Mouse (Mus musculus): ENCODE data around the gene Gm3194. TPM values are rescaled to one million over a fixed set of nuclear protein-coding genes. Genes with fewer than 3 reads are reported as not detected.
"Not testable (repeated sequence)": the region's sequence is repeated elsewhere in the genome, so short reads cannot be mapped to it uniquely, and the experiment has no call there.

The Gm3194 gene
- not detected for polyA plus RNA-seq (2012; fragmentation: generic; extraction: Trizol)

DNA sequence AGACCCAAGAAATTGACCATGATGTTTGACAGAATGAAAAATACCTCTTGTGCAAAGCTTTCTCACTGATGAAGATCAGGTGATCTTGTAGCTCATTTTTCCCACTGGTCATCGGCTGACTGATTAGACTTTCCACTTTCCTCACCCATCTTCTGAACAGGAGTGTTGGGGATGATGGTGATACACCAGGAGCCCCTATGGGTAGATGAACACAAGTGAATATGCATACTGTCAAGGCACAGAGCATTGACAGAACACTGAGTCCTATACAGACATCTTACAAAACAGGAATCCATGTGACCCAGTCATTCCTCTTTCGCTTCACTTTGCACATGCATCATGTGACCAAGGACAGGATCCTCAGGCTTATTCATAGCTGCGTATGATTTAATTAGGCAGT lies at the start of gene Gm3194:
Gm3194 (minus strand) TSS at position 101 of the 400 bp plus-strand sequence.
- not testable (repeated sequence) for H3K4me3 ChIP-seq; H3K36me3 ChIP-seq (ENCODE audit: control insufficient read depth, insufficient read depth); H3K4me2 ChIP-seq (ENCODE audit: low read depth); H3K79me2 ChIP-seq (ENCODE audit: control insufficient read depth, insufficient read depth); H3K27me3 ChIP-seq (ENCODE audit: control insufficient read depth, insufficient read depth, insufficient read length); H3ac ChIP-seq (ENCODE audit: control insufficient read depth, insufficient read length)

- H3ac ChIP-seq (ENCODE audit: control insufficient read depth, insufficient read length); H3K27me3 ChIP-seq (ENCODE audit: control insufficient read depth, insufficient read depth, insufficient read length); H3K36me3 ChIP-seq (ENCODE audit: control insufficient read depth, insufficient read depth); H3K4me3 ChIP-seq; H3K79me2 ChIP-seq (ENCODE audit: control insufficient read depth, insufficient read depth); H3K4me2 ChIP-seq (ENCODE audit: low read depth): not testable (repeated sequence)
Observed at GRCm38 (mm10) chr14:5501374-5501773, 46.1 kb upstream of the Gm3194 start, which contains the start of gene Gm3488. Gene Gm3488, plus strand, starts transcription at chr14:5501674.

GRCm38 (mm10) chr14:5483907-5484306 lies 28.6 kb upstream of the Gm3194 start, which contains the start of gene Gm3187:
Gene Gm3187, plus strand, starts transcription at chr14:5484207.
- not testable (repeated sequence) for H3K36me3 ChIP-seq (ENCODE audit: control insufficient read depth, insufficient read depth); H3ac ChIP-seq (ENCODE audit: control insufficient read depth, insufficient read length); H3K4me3 ChIP-seq; H3K27me3 ChIP-seq (ENCODE audit: control insufficient read depth, insufficient read depth, insufficient read length); H3K4me2 ChIP-seq (ENCODE audit: low read depth); H3K79me2 ChIP-seq (ENCODE audit: control insufficient read depth, insufficient read depth)

- not testable (repeated sequence) for H3K27me3 ChIP-seq (ENCODE audit: control insufficient read depth, insufficient read depth, insufficient read length); H3K79me2 ChIP-seq (ENCODE audit: control insufficient read depth, insufficient read depth); H3K4me3 ChIP-seq; H3K36me3 ChIP-seq (ENCODE audit: control insufficient read depth, insufficient read depth); H3K4me2 ChIP-seq (ENCODE audit: low read depth); H3ac ChIP-seq (ENCODE audit: control insufficient read depth, insufficient read length)
Observed at GRCm38 (mm10) chr14:5477730-5478129, 22.5 kb upstream of the Gm3194 start, which contains the start of gene Gm8246. Gene Gm8246, minus strand, starts transcription at chr14:5477830.

DNA sequence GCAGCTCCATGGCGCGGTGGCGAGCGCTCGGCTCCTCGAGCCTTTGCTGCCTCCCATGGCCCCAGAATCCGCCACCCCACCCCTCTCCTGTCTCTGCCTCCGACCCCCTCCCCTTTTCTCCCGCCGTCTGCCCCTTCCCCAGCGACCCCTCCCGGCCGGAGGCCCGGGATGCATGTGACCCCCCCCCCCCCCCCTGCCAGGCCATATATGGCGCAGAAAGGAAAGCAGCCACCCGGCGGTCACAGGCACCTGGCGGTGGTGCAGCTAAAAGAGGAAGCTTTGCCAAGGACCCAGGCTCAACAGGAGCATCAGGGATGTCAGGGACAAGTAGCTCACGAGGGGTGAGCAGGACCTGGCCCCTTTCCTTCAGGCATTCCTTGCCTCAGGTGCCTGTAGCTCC lies 5.2 kb upstream of the Gm3194 start:
- not testable (repeated sequence) for H3K4me2 ChIP-seq (ENCODE audit: low read depth); H3K79me2 ChIP-seq (ENCODE audit: control insufficient read depth, insufficient read depth); H3K4me3 ChIP-seq; H3ac ChIP-seq (ENCODE audit: control insufficient read depth, insufficient read length); H3K36me3 ChIP-seq (ENCODE audit: control insufficient read depth, insufficient read depth); H3K27me3 ChIP-seq (ENCODE audit: control insufficient read depth, insufficient read depth, insufficient read length)

DNA sequence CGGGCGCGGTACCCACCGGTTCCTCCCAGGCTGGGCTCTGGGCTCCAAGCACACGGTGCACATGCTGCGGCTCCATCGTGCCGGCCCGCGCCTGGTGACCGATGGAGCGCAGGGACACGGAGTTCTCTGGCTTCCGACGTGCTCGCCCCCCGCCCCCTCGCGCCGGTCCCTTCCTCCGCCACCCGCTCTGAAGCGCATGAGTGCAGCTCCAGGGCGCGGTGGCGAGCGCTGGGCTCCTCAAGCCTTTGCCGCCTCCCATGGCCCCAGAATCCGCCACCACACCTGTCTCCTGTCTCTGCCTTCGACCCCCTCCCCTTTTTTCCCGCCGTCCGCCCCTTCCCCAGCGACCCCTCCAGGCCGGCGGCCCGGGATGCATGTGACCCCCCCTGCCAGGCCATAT lies 66.3 kb downstream of the Gm3194 start, which contains the start of gene Gm3500:
Gm3500 (minus strand) TSS at position 101 of the 400 bp plus-strand sequence.
- not testable (repeated sequence) for H3K36me3 ChIP-seq (ENCODE audit: control insufficient read depth, insufficient read depth); H3K4me2 ChIP-seq (ENCODE audit: low read depth); H3K27me3 ChIP-seq (ENCODE audit: control insufficient read depth, insufficient read depth, insufficient read length); H3K79me2 ChIP-seq (ENCODE audit: control insufficient read depth, insufficient read depth); H3ac ChIP-seq (ENCODE audit: control insufficient read depth, insufficient read length); H3K4me3 ChIP-seq

Other genes with a start within 250 kb of the Gm3194 start
- not detected for gene Gm3526, start 194.9 kb downstream of the Gm3194 start, polyA plus RNA-seq (2012; fragmentation: generic; extraction: Trizol)
- gene Gm3542, start 120.5 kb downstream of the Gm3194 start, polyA plus RNA-seq (2012; fragmentation: generic; extraction: Trizol), result not detected
- not detected for gene Gm3500, start 66.4 kb downstream of the Gm3194 start, polyA plus RNA-seq (2012; fragmentation: generic; extraction: Trizol)
- gene Gm8246, start 22.4 kb upstream of the Gm3194 start, polyA plus RNA-seq (2012; fragmentation: generic; extraction: Trizol), result not detected
- not detected for gene Gm3187, start 28.7 kb upstream of the Gm3194 start, polyA plus RNA-seq (2012; fragmentation: generic; extraction: Trizol)
- gene Gm3488, start 46.2 kb upstream of the Gm3194 start, polyA plus RNA-seq (2012; fragmentation: generic; extraction: Trizol), result not detected
- not detected for gene Gm3532, start 83.0 kb upstream of the Gm3194 start, polyA plus RNA-seq (2012; fragmentation: generic; extraction: Trizol)
- not detected for gene Gm8265, start 177.6 kb upstream of the Gm3194 start, polyA plus RNA-seq (2012; fragmentation: generic; extraction: Trizol)
- not detected for gene Gm9603, start 232.0 kb upstream of the Gm3194 start, polyA plus RNA-seq (2012; fragmentation: generic; extraction: Trizol)